8 mouse cellular contexts compared by ENCODE assay signal in genomic region chr6:113668287-113669154, GRCm38 (mm10). TPM values are rescaled to one million over a fixed set of nuclear protein-coding genes. Genes with fewer than 3 reads are reported as not detected.
DNase-seq lines count a peak whose midpoint lies in the region; ATAC-seq and TF ChIP-seq lines count a peak whose summit lies in the region.

No protein-coding gene starts in this region.

- TF ChIP-seq EP300 in liver, embryonic 14.5 days (IDR thresholded peaks at IDR 0.05; ENCODE audit: low read depth), result no peak

- intact Hi-C loops in heart, postnatal 36 days (cut with DNase I), result loop anchor here (2.0 kb wide), 1 partner anchor 24 kb away; no protein-coding TSS in a partner anchor

- no peak for ATAC-seq in hindbrain, embryonic 13.5 days (ENCODE audit: low FRiP score)
- ATAC-seq in hindbrain, embryonic 12.5 days (ENCODE audit: low FRiP score), result no peak
- ATAC-seq in liver, embryonic 14.5 days (ENCODE audit: insufficient read depth), result peak; percentile 67

- peaks cover 3% of the 10 kb centered on the region; the same call in 1 of the 2 replicates for H3K4me1 ChIP-seq in hindbrain, embryonic 13.5 days (replicated peaks)
- H3K4me1 ChIP-seq in hindbrain, embryonic 12.5 days, result 0 out of 2 replicates have a peak, but pooled peaks cover 2% of the 10 kb centered on the region
- H3K4me1 ChIP-seq in cortical plate, adult 2 months (ENCODE audit: control insufficient read depth, insufficient read depth, low read length), result no peaks in the 10 kb centered on the region
- H3K4me1 ChIP-seq in liver, embryonic 14.5 days (replicated peaks; ENCODE audit: control insufficient read depth in 2 of 2, insufficient read depth in 2 of 2, low read length in 1 of 2), result peaks cover 4 to 12% of the 10 kb centered on the region in 2 experiments; a peak in 3 of 4 replicates

- no peak overlapping the region for H3K9ac ChIP-seq in hindbrain, embryonic 13.5 days
- H3K9ac ChIP-seq in hindbrain, embryonic 12.5 days, result no peak overlapping the region
- H3K9ac ChIP-seq in liver, embryonic 14.5 days (replicated peaks), result no peak overlapping the region

- no peaks in the 10 kb centered on the region for H3K36me3 ChIP-seq in hindbrain, embryonic 13.5 days
- no peaks in the 10 kb centered on the region for H3K36me3 ChIP-seq in hindbrain, embryonic 12.5 days
- H3K36me3 ChIP-seq in liver, embryonic 14.5 days (replicated peaks; ENCODE audit: control insufficient read depth, insufficient read depth, low read depth), result no peaks in the 10 kb centered on the region; the same call in 1 of the 2 replicates

- H3K27ac ChIP-seq in hindbrain, embryonic 13.5 days, result peak overlapping the region; percentile 40; the same call in 1 of the 2 replicates
- H3K27ac ChIP-seq in hindbrain, embryonic 12.5 days, result no peak overlapping the region
- peak overlapping the region; percentile 86 for H3K27ac ChIP-seq in cortical plate, adult 2 months (ENCODE audit: insufficient read depth, low read length)
- H3K27ac ChIP-seq in liver, embryonic 14.5 days, result no peak overlapping the region; the same call in 1 of the 2 replicates

- WGBS in hindbrain, embryonic 13.5 days, result 45% methylated on average over 15 of the region's 15 CpGs
- WGBS in hindbrain, embryonic 12.5 days, result 42% methylated on average over 15 of the region's 15 CpGs
- whole genome bisulfite sequencing in liver, embryonic 14.5 days (ENCODE audit: insufficient replicate concordance), result 15% methylated on average over 15 of the region's 15 CpGs

- peak; percentile 54 to 61 for DNase-seq in heart, postnatal 36 days
- DNase-seq in liver, embryonic 14.5 days (ENCODE audit: low read depth in 3 of 3, low spot score in 3 of 3), result no peak
- DNase-seq in retina, embryonic 14.5 days (ENCODE audit: low spot score), result peak; percentile 34
- DNase-seq in frontal cortex, postnatal 25 days (ENCODE audit: low spot score in 2 of 2), result no peak
- DNase-seq in left cerebral cortex, adult 8-10 months (ENCODE audit: low spot score in 2 of 2), result no peak

- H3K27me3 ChIP-seq in hindbrain, embryonic 13.5 days, result no peaks in the 10 kb centered on the region
- H3K27me3 ChIP-seq in hindbrain, embryonic 12.5 days, result no peaks in the 10 kb centered on the region
- no peaks in the 10 kb centered on the region for H3K27me3 ChIP-seq in liver, embryonic 14.5 days (ENCODE audit: control insufficient read depth, insufficient read depth, low read length)

- no peak overlapping the region for H3K4me2 ChIP-seq in hindbrain, embryonic 13.5 days
- no peak overlapping the region for H3K4me2 ChIP-seq in hindbrain, embryonic 12.5 days (replicated peaks)
- H3K4me2 ChIP-seq in liver, embryonic 14.5 days (ENCODE audit: low read depth), result peak overlapping the region; percentile 34

- H3K4me3 ChIP-seq in hindbrain, embryonic 13.5 days, result no peak overlapping the region
- no peak overlapping the region for H3K4me3 ChIP-seq in hindbrain, embryonic 12.5 days
- no peak overlapping the region for H3K4me3 ChIP-seq in cortical plate, adult 2 months (ENCODE audit: insufficient read depth, low read length)
- no peak overlapping the region for H3K4me3 ChIP-seq in liver, embryonic 14.5 days (ENCODE audit: insufficient read depth in 1 of 2, low read depth in 2 of 2, low read length in 2 of 2)

- no peak for TF ChIP-seq CTCF in cortical plate, adult 2 months (IDR thresholded peaks at IDR 0.05; ENCODE audit: extremely low read depth, insufficient read depth, low read length)
- TF ChIP-seq CTCF in liver, embryonic 14.5 days (IDR thresholded peaks at IDR 0.05; ENCODE audit: low read depth), result no peak

- no peaks in the 10 kb centered on the region for H3K9me3 ChIP-seq in hindbrain, embryonic 13.5 days
- H3K9me3 ChIP-seq in hindbrain, embryonic 12.5 days (replicated peaks), result 0 out of 2 replicates have a peak, but pooled peaks cover 3% of the 10 kb centered on the region
- peaks cover 2% of the 10 kb centered on the region; the same call in 1 of the 2 replicates for H3K9me3 ChIP-seq in liver, embryonic 14.5 days (ENCODE audit: control insufficient read depth, low read length)

- TF ChIP-seq POLR2A in cortical plate, adult 2 months (IDR thresholded peaks at IDR 0.05; ENCODE audit: extremely low read depth, insufficient read depth, low read length), result no peak

RNA-seq across cellular contexts. Expression of gene Tatdn2, which starts 28.3 kb away (rescaled TPM):
- 0.72 and 0.83 TPM in 2 replicates for polyA plus RNA-seq in hindbrain, embryonic 13.5 days (2015; fragmentation: Nextera tagmentation; extraction: Ambion mirVana)
- 0.81 and 1.0 TPM in 2 replicates for polyA plus RNA-seq in hindbrain, embryonic 12.5 days (2016; fragmentation: Nextera tagmentation; extraction: Ambion mirVana)
- 28.4 and 28.8 TPM in 2 replicates for polyA plus RNA-seq in cortical plate, adult 2 months (2012; rRNA removed)
- 10 to 100 TPM; 56.1 to 62.1 TPM for total RNA-seq in heart, postnatal 36 days (2021)
- 10.6 and 15.4 TPM in 2 replicates for polyA plus RNA-seq in liver, embryonic 14.5 days (2012; rRNA removed)
- polyA plus RNA-seq in liver, embryonic 14.5 days (2014; fragmentation: Nextera tagmentation; extraction: Ambion mirVana), result 1.0 and 1.3 TPM in 2 replicates
- total RNA-seq in left cerebral cortex, adult 8-10 months (2022), result 10 to 100 TPM; 70.4 to 85.5 (median 78.8) TPM

RNA-seq across cellular contexts. Expression of gene Irak2, which starts 30.3 kb away (rescaled TPM):
- polyA plus RNA-seq in hindbrain, embryonic 13.5 days (2015; fragmentation: Nextera tagmentation; extraction: Ambion mirVana), result 1.7 and 2.1 TPM in 2 replicates
- 3.2 and 3.4 TPM in 2 replicates for polyA plus RNA-seq in hindbrain, embryonic 12.5 days (2016; fragmentation: Nextera tagmentation; extraction: Ambion mirVana)
- 23.7 and 24.7 TPM in 2 replicates for polyA plus RNA-seq in cortical plate, adult 2 months (2012; rRNA removed)
- 10 to 100 TPM in 1 of 2 experiments, 1 to 10 TPM in 1; 7.5 to 10.2 TPM for total RNA-seq in heart, postnatal 36 days (2021)
- polyA plus RNA-seq in liver, embryonic 14.5 days (2012; rRNA removed), result 19.1 and 27.0 TPM in 2 replicates
- 4.9 and 7.0 TPM in 2 replicates for polyA plus RNA-seq in liver, embryonic 14.5 days (2014; fragmentation: Nextera tagmentation; extraction: Ambion mirVana)
- total RNA-seq in left cerebral cortex, adult 8-10 months (2022), result 10 to 100 TPM; 20.9 to 28.8 (median 24.0) TPM

RNA-seq across cellular contexts. Expression of gene Vhl, which starts 44.8 kb away (rescaled TPM):
- 65.0 and 68.5 TPM in 2 replicates for polyA plus RNA-seq in hindbrain, embryonic 13.5 days (2015; fragmentation: Nextera tagmentation; extraction: Ambion mirVana)
- polyA plus RNA-seq in hindbrain, embryonic 12.5 days (2016; fragmentation: Nextera tagmentation; extraction: Ambion mirVana), result 62.7 and 63.1 TPM in 2 replicates
- 55.1 and 67.8 TPM in 2 replicates for polyA plus RNA-seq in cortical plate, adult 2 months (2012; rRNA removed)
- total RNA-seq in heart, postnatal 36 days (2021), result 10 to 100 TPM; 10.5 to 13.8 TPM
- polyA plus RNA-seq in liver, embryonic 14.5 days (2012; rRNA removed), result 3.9 and 5.0 TPM in 2 replicates
- polyA plus RNA-seq in liver, embryonic 14.5 days (2014; fragmentation: Nextera tagmentation; extraction: Ambion mirVana), result 7.4 and 8.0 TPM in 2 replicates
- 10 to 100 TPM; 38.6 to 49.8 (median 41.2) TPM for total RNA-seq in left cerebral cortex, adult 8-10 months (2022)

RNA-seq across cellular contexts. Expression of gene Ghrl, which starts 51.2 kb away (rescaled TPM):
- 0.29 TPM in 1 of 2 replicates, not detected in the other for polyA plus RNA-seq in hindbrain, embryonic 13.5 days (2015; fragmentation: Nextera tagmentation; extraction: Ambion mirVana)
- 0.49 and 0.99 TPM in 2 replicates for polyA plus RNA-seq in hindbrain, embryonic 12.5 days (2016; fragmentation: Nextera tagmentation; extraction: Ambion mirVana)
- 0.15 and 0.40 TPM in 2 replicates for polyA plus RNA-seq in cortical plate, adult 2 months (2012; rRNA removed)
- total RNA-seq in heart, postnatal 36 days (2021), result not detected
- 0.11 and 0.18 TPM in 2 replicates for polyA plus RNA-seq in liver, embryonic 14.5 days (2012; rRNA removed)
- 0.29 TPM in 1 of 2 replicates, not detected in the other for polyA plus RNA-seq in liver, embryonic 14.5 days (2014; fragmentation: Nextera tagmentation; extraction: Ambion mirVana)
- total RNA-seq in left cerebral cortex, adult 8-10 months (2022), result not detected

Comparison
In these comparisons a context has a peak if more than half of its experiments do, and no peak if none do; other contexts are left out.
1. H3K27ac ChIP-seq: peak in hindbrain, embryonic 13.5 days (single experiment) and cortical plate, adult 2 months (single experiment); none in hindbrain, embryonic 12.5 days (single experiment) and liver, embryonic 14.5 days (single experiment).
2. DNase-seq: peak in heart, postnatal 36 days (2 of 2) and retina, embryonic 14.5 days (single experiment); none in liver, embryonic 14.5 days (0 of 3), frontal cortex, postnatal 25 days (0 of 2) and left cerebral cortex, adult 8-10 months (0 of 2).